Mouse (Mus musculus) forebrain, embryonic 11.5 days (tissue): ENCODE data around the gene Rpl7l1. TPM values are rescaled to one million over a fixed set of nuclear protein-coding genes. Genes with fewer than 3 reads are reported as not detected.
A peak's percentile ranks its signal among the peaks of the same experiment; 100 is the strongest.

ENCODE experiments used
- ATAC-seq: fragments of 200-750 bp; cut with Nextera tagmentation; replicated peaks from 2 replicates; pipeline ENCODE4 v1.8.0; 2017; ENCODE audit warnings: moderate TSS enrichment; ENCODE audit not compliant: low FRiP score
- DNase-seq: peaks from one replicate; pipeline ENCODE4 v3.0.0-alpha.2; 2017; ENCODE audit warnings: low spot score
- H3K27ac ChIP-seq: fragments of 300-500 bp; sonication (generic); 2 replicates; pipeline ENCODE4 v1.5.1; 2014; ENCODE audit warnings: low read depth, low read length
- H3K27me3 ChIP-seq: fragments of 300-500 bp; sonication (generic); 2 replicates; pipeline ENCODE4 v1.6.1; 2014; ENCODE audit warnings: mild to moderate bottlenecking, low read length, mixed read lengths; ENCODE audit not compliant: control insufficient read depth, insufficient read depth
- H3K36me3 ChIP-seq: fragments of 300-500 bp; sonication (generic); 2 replicates; pipeline ENCODE4 v1.6.1; 2014; ENCODE audit warnings: mild to moderate bottlenecking, low read length, moderate library complexity, mixed read lengths; ENCODE audit not compliant: control insufficient read depth, insufficient read depth
- H3K4me1 ChIP-seq: fragments of 300-500 bp; sonication (generic); replicated peaks from 2 replicates; pipeline ENCODE4 v1.6.1; 2014; ENCODE audit warnings: low read length, mixed read lengths; ENCODE audit not compliant: control insufficient read depth, insufficient read depth
- H3K4me2 ChIP-seq: fragments of 300-500 bp; sonication (generic); 2 replicates; pipeline ENCODE4 v1.6.1; 2014; ENCODE audit warnings: low read depth, mild to moderate bottlenecking, low read length, moderate library complexity, mixed read lengths; ENCODE audit not compliant: severe bottlenecking
- H3K4me3 ChIP-seq: fragments of 300-500 bp; sonication (generic); 2 replicates; pipeline ENCODE4 v1.5.1; 2014; ENCODE audit warnings: low read depth, low read length
- H3K9ac ChIP-seq: fragments of 300-500 bp; sonication (generic); 2 replicates; pipeline ENCODE4 v1.6.1; 2014; ENCODE audit warnings: low read length
- H3K9me3 ChIP-seq: fragments of 300-500 bp; sonication (generic); 2 replicates; pipeline ENCODE4 v1.6.1; 2016; ENCODE audit warnings: low read length, mixed read lengths; ENCODE audit not compliant: control insufficient read depth
- WGBS: fragments of 180-500 bp; shearing (Covaris S2); extraction: QIAGEN DNeasy Blood & Tissue Kit; methylation state at CpG from one replicate; pipeline ENCODE4 v1.1.7; 2014; 5-methylcytosine and 5-hydroxymethylcytosine counted together
- polyA plus RNA-seq: library from polyadenylated mRNA; unstranded; fragments of >200 nt; fragmentation: Nextera tagmentation; extraction: Ambion mirVana; gene quantifications from 2 replicates; pipeline ENCODE4 v1.2.1, GENCODE M21; 2014

Gene Rpl7l1
- polyA plus RNA-seq, 1 experiment from 2014 or later: 189 TPM

DNA sequence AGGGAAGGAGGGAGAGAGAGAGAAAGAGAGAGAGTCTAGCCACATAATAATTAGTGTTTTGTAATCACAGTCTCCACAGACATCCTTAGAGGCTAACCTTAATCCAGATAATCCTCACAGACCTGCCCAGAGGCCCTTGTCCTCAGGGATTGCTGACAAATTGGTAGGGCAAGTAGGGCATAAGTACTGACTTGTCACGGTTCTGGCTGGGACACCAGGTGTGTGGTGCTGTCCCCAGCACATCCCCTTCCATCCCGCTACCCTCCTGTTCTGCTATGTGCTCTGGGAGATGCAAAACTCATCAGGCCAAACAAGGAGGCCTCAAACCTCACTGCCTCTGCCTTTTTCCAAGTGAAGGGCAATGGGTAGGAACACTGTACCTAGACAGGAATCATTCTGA lies 37.0 kb downstream of the Rpl7l1 start:
- H3K4me3 ChIP-seq: no peak overlapping the region
- no peak overlapping the region for H3K27ac ChIP-seq
- H3K4me2 ChIP-seq: no peak overlapping the region
- H3K9ac ChIP-seq: no peak overlapping the region
- ATAC-seq (no peak), DNase-seq (no peak)
- H3K9me3 ChIP-seq: no peaks in the 10 kb centered on the region
- H3K36me3 ChIP-seq: no peaks in the 10 kb centered on the region
- no peaks in the 10 kb centered on the region for H3K27me3 ChIP-seq
- WGBS: 71% methylated on average over 2 of the region's 2 CpGs
- H3K4me1 ChIP-seq: no peaks in the 10 kb centered on the region

DNA sequence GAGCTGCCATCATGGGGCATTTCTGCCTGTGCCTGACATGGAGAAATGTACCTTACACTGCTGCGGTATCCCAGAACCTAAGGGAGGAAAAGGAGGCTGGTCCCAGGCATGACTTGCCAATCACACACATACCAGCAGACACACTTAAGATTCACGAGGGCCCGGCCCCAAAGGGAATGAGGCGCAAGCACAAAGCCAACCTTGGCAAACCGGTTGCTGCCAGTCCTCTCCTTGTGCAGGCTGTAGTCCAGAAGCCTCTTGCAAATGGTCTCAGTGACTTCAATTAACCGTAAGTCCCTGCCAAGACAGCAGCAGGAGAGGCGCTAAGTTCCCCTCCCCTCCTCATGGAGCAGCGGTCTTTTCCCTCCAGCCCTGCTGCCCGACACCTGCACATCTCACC lies 39.5 kb downstream of the Rpl7l1 start:
- Histone ChIP-seq H3K4me1 (no peaks in the 10 kb centered on the region), H3K36me3 (no peaks in the 10 kb centered on the region), H3K27ac (no peak overlapping the region), H3K4me2 (no peak overlapping the region), H3K9ac (no peak overlapping the region), H3K4me3 (no peak overlapping the region), H3K9me3 (no peaks in the 10 kb centered on the region), H3K27me3 (no peaks in the 10 kb centered on the region)
- DNase-seq (no peak), ATAC-seq (no peak)
- WGBS: 92% methylated on average over 9 of the region's 9 CpGs

DNA sequence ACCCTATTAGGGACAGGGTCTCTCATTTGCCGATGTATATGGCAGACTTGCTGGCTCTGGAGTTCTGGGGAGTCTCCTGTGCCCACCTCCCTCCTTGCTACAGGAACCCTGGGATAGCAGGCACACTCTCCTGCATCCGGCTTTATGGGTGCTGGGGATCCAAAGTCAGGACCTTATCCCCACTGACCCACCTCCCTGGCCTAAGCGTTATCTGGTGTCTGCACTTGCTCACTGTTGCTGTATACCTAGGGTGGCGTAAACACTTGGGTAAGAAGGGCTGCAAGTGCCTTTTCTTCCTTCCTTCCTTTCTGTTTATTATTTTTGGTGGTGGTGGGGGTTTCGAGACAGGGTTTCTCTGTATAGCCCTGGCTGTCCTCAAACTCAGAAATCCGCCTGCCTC lies 41.2 kb downstream of the Rpl7l1 start:
- H3K36me3 ChIP-seq: no peaks in the 10 kb centered on the region
- H3K9ac ChIP-seq: no peak overlapping the region
- no peak overlapping the region for H3K4me3 ChIP-seq
- H3K9me3 ChIP-seq: no peaks in the 10 kb centered on the region
- DNase-seq: no peak
- 91% methylated on average over 6 of the region's 6 CpGs for WGBS
- no peak overlapping the region for H3K27ac ChIP-seq
- no peak overlapping the region for H3K4me2 ChIP-seq
- no peaks in the 10 kb centered on the region for H3K27me3 ChIP-seq
- H3K4me1 ChIP-seq: no peaks in the 10 kb centered on the region
- no peak for ATAC-seq

DNA sequence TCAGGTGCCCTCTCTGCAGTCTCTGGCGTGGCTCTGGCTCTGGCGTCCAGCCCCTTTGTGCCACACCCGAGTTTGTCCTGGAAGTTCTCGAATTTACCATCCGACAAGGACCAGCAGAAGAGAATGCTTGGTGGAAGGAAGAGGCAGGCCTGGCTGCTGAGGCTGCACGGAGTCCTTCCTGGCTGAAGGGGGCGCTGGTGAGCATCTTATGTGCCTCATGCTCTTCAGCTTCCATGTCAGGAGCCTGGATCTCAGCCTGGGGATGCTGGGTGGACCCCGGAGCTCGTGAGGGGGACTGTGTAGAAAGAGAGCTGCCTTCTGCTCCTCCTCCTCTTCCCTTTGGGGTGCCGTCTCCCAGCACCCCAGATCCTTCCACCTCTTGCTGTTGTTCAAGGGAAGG lies 46.3 kb downstream of the Rpl7l1 start:
- Histone ChIP-seq H3K4me3 (no peak overlapping the region), H3K27ac (no peak overlapping the region), H3K9me3 (no peaks in the 10 kb centered on the region), H3K36me3 (no peaks in the 10 kb centered on the region; the same call in 1 of the 2 replicates), H3K4me2 (no peak overlapping the region), H3K9ac (no peak overlapping the region), H3K4me1 (no peaks in the 10 kb centered on the region), H3K27me3 (no peaks in the 10 kb centered on the region)
- 58% methylated on average over 10 of the region's 10 CpGs for WGBS
- ATAC-seq (no peak), DNase-seq (peak; percentile 76)

DNA sequence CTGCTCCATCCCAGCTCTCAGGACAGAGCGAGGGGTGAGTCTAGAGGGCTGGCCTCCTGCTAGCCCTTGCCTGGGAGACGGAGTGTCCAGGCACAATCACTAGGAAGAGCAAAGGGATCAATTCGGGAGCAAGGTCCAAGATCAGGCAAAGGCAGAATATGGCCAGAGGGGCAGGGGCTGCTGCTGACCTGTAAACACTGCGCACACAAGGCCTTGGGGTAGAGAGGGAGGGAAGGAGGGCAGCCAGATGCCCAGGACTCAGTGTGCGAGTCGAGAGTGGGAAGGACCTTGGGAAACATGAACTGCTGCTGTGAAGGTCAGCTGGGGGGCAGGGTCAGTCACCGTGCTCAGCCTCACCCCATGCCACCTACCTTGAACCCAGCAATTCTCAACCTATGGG lies 47.2 kb downstream of the Rpl7l1 start:
- no peak for DNase-seq
- no peaks in the 10 kb centered on the region for H3K4me1 ChIP-seq
- no peak overlapping the region for H3K27ac ChIP-seq
- H3K4me2 ChIP-seq: no peak overlapping the region
- no peak overlapping the region for H3K4me3 ChIP-seq
- H3K9me3 ChIP-seq: no peaks in the 10 kb centered on the region
- WGBS: 93% methylated on average over 7 of the region's 7 CpGs
- H3K36me3 ChIP-seq: no peaks in the 10 kb centered on the region; the same call in 1 of the 2 replicates
- no peak overlapping the region for H3K9ac ChIP-seq
- no peak for ATAC-seq
- no peaks in the 10 kb centered on the region for H3K27me3 ChIP-seq

DNA sequence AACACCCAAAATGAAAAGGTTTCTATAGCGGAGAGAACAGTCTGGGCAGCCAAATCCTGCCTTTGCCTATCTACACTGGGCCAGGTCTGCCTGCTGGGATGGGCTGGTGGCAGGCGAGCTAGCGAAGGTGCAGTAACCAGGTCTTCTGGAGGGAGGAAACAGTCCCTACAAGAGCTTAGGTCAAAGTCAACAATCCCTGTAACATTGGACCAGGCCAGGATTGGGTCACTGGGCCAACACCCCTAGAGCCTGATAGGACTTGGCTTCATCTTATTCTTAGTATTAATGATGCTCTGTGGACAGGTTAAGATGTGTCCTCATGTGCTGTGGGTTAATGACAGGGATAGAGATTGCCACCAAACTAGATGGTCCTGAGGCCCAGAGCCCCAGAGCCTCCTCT lies 48.4 kb downstream of the Rpl7l1 start:
- H3K36me3 ChIP-seq: no peaks in the 10 kb centered on the region; the same call in 1 of the 2 replicates
- DNase-seq: no peak
- 96% methylated on average over 3 of the region's 3 CpGs for WGBS
- no peak overlapping the region for H3K4me2 ChIP-seq
- H3K9me3 ChIP-seq: no peaks in the 10 kb centered on the region
- peaks cover 3% of the 10 kb centered on the region; the same call in 1 of the 2 replicates for H3K27me3 ChIP-seq
- no peak overlapping the region for H3K9ac ChIP-seq
- no peak for ATAC-seq
- H3K27ac ChIP-seq: no peak overlapping the region
- no peak overlapping the region for H3K4me3 ChIP-seq
- H3K4me1 ChIP-seq: no peaks in the 10 kb centered on the region

DNA sequence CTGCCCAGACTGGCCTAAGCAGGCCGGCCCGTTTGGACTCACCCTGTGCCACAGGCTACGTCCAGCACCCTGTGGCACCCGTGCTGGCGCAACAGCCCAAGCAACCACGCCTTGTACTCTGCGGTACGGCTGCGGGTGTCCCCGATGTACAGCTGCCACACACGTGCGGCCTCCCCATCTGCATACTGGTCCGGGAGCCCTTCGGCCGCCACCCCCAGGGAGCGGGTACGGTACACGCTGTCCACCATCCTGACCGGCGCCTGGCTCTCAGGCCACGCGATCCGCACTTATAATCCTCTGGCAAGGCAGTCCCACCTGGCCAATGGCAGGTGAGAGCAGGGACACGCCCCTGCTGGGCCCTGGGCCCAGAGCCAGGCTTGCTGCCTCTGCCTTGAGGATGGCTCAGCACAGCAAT lies 53.6 kb downstream of the Rpl7l1 start, which contains the start of gene Gnmt:
Gene Gnmt (minus strand): TSS at position 265 of the 415 bp plus-strand sequence.
- Histone ChIP-seq H3K9ac (no peak within 1 kb of the TSS), H3K27me3 (peaks cover 6% of the 10 kb centered on the region), H3K27ac (no peak within 1 kb of the TSS), H3K4me1 (no peaks in the 10 kb centered on the region), H3K4me3 (no peak within 1 kb of the TSS), H3K4me2 (no peak within 1 kb of the TSS), H3K9me3 (no peaks in the 10 kb centered on the region), H3K36me3 (no peaks in the 10 kb centered on the region)
- ATAC-seq (0 out of 2 replicates have a peak, but pooled peaks have one; percentile 33), DNase-seq (no peak)
- WGBS: 16% methylated on average over 24 of the region's 24 CpGs

DNA sequence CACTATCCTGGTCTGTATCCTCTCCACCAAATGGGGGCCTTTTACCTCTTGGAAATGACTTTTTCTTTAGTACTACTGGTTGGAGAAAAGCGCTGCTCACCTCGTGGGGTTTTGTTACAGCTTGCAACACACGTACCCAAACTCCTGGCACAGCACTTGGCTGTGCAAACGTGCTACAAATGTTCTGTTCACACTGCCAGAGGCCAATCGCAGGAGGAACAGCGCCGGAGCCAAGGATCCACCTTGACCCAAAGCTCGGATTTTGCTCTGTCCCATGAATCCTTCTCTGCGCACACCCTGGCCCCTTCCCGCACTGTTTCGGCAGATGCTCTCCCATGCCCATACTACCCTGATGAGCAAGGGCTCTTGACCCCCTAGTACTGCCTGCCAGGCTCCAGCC lies 54.0 kb downstream of the Rpl7l1 start:
- no peak overlapping the region for H3K4me2 ChIP-seq

DNA sequence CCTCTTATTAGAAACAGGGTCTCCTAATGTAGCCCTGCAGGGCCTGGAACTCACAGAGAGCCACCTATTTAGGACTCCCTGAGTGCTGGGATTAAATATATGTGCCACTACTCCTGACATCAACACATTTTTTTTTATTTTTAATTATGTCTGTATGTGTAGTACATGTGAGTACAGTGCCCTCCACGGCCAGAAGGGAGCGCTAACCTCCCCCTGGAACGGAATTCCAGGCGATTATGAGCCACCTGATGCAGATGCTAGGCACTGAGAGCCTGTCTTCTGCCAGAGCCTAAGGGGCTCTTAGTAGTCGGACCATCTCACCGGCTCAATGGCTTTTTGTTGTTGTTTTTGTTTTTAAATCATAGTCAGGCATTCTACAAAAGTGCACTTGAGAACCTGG lies 54.5 kb downstream of the Rpl7l1 start:
- 39% methylated on average over 6 of the region's 6 CpGs for WGBS
- Histone ChIP-seq H3K27ac (no peak overlapping the region), H3K4me2 (no peak overlapping the region), H3K9ac (no peak overlapping the region), H3K36me3 (no peaks in the 10 kb centered on the region), H3K9me3 (no peaks in the 10 kb centered on the region), H3K27me3 (peaks cover 6% of the 10 kb centered on the region), H3K4me1 (no peaks in the 10 kb centered on the region), H3K4me3 (no peak overlapping the region)
- ATAC-seq (no peak), DNase-seq (no peak)

More for the DNA sequence above, 54.0 kb downstream of the Rpl7l1 start:
- H3K27me3 ChIP-seq: peaks cover 6% of the 10 kb centered on the region
- DNase-seq (no peak), ATAC-seq (no peak)
- no peak overlapping the region for H3K4me3 ChIP-seq
- no peaks in the 10 kb centered on the region for H3K4me1 ChIP-seq
- H3K9me3 ChIP-seq: no peaks in the 10 kb centered on the region
- no peaks in the 10 kb centered on the region for H3K36me3 ChIP-seq
- H3K9ac ChIP-seq: no peak overlapping the region
- no peak overlapping the region for H3K27ac ChIP-seq
- WGBS: 53% methylated on average over 11 of the region's 11 CpGs
